In the genomic region with DNA sequence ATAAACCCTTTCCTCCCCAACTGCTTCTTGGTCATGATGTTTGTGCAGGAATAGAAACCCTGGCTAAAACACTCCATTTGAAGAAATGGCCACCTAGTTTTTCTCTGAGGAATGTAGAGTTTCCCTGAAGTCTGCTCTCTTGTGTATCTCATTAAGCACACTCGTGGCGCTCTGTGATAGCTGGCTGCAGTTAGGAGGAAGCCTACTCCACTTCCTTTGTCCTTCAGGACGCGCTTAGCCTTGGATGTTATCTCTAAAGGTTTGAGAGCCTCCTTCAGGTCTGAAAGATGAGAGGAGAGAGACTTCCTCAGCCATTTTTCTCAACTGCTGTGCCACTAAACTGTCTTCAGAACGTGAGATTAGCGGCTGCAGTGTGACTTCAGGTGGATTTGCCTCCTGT, we compare ENCODE assay signal across 27 mouse cellular contexts.
"Had no signal": no experiment of that assay in that cellular context is flagged by ENCODE, and none has a peak within 500 bp of the region (broad histone marks: within the 10 kb centered on the region; RNA-seq: fewer than 3 reads in every experiment).

No protein-coding gene starts in this region.

- H3K4me1 ChIP-seq: hindbrain, embryonic 13.5 days; hindbrain, embryonic 15.5 days; limb, embryonic 10.5 days; limb, embryonic 12.5 days had no signal

- H3K27ac ChIP-seq: gastrocnemius, adult 2 months; heart, embryonic 10.5 days; heart, embryonic 13.5 days; heart, embryonic 15.5 days; hindbrain, embryonic 13.5 days; hindbrain, embryonic 15.5 days; hindbrain, postnatal 0 days; layer of hippocampus, adult 2 months; left cerebral cortex, adult 2 months; limb, embryonic 10.5 days; limb, embryonic 12.5 days; liver, embryonic 13.5 days; liver, embryonic 15.5 days had no signal

- H3K4me2 ChIP-seq: heart, embryonic 13.5 days; heart, embryonic 15.5 days; hindbrain, embryonic 13.5 days; hindbrain, embryonic 15.5 days; limb, embryonic 12.5 days; liver, embryonic 11.5 days; liver, embryonic 13.5 days; liver, embryonic 15.5 days had no signal

- H3K27me3 ChIP-seq: heart, embryonic 13.5 days; heart, embryonic 15.5 days; hindbrain, embryonic 13.5 days; hindbrain, embryonic 15.5 days; limb, embryonic 12.5 days; liver, embryonic 13.5 days; liver, embryonic 15.5 days had no signal

- DNase-seq: gastrocnemius, adult 2 months; gastrocnemius, postnatal 14 days; gastrocnemius, postnatal 36 days; heart, adult 18-20 months; heart, postnatal 14 days; heart, postnatal 36 days; kidney, adult 11 months; kidney, adult 2 months; kidney, adult 9 months; kidney, postnatal 10 days; kidney, postnatal 25 days; kidney, postnatal 4 days; liver; liver, embryonic 13.5 days had no signal

- H3K4me3 ChIP-seq: gastrocnemius, adult 2 months; heart, embryonic 10.5 days; heart, embryonic 13.5 days; heart, embryonic 15.5 days; hindbrain, embryonic 13.5 days; hindbrain, embryonic 15.5 days; layer of hippocampus, adult 2 months; left cerebral cortex, adult 2 months; limb, embryonic 10.5 days; limb, embryonic 12.5 days; liver, embryonic 13.5 days; liver, embryonic 15.5 days had no signal

- ATAC-seq: hindbrain, postnatal 0 days; intestine, embryonic 16.5 days had no signal

- H3K9ac ChIP-seq: heart, embryonic 13.5 days; heart, embryonic 15.5 days; hindbrain, embryonic 13.5 days; hindbrain, embryonic 15.5 days; limb, embryonic 12.5 days; liver, embryonic 13.5 days; liver, embryonic 15.5 days had no signal

- H3K9me3 ChIP-seq: heart, embryonic 10.5 days; heart, embryonic 13.5 days; heart, embryonic 15.5 days; hindbrain, embryonic 13.5 days; hindbrain, embryonic 15.5 days; limb, embryonic 10.5 days; limb, embryonic 12.5 days; liver, embryonic 13.5 days; liver, embryonic 15.5 days had no signal
